Mouse (Mus musculus): Measurements from ENCODE around the gene Gmpr.

- TF ChIP-seq TAL1 (IDR thresholded peaks at IDR 0.05; ENCODE audit: low read length) (no peak), GATA1 (IDR thresholded peaks at IDR 0.05; ENCODE audit: low read length) (no peak)
Measured at GRCm38 (mm10) chr13:45512531-45512930, 5.3 kb downstream of the Gmpr start.

All from erythroblast, embryonic 14.5 days (primary cell).